Comparison of ENCODE assay signal across 9 mouse cellular contexts in genomic region chr6:137872055-137872735, GRCm38 (mm10).
DNase-seq lines count a peak whose midpoint lies in the region; ATAC-seq and TF ChIP-seq lines count a peak whose summit lies in the region.
"Had no signal": no experiment of that assay in that cellular context is flagged by ENCODE, and none has a peak within 500 bp of the region (broad histone marks: within the 10 kb centered on the region; RNA-seq: fewer than 3 reads in every experiment).

No protein-coding gene starts in this region.

- TF ChIP-seq POLR2A in brain, embryonic 14.5 days (IDR thresholded peaks at IDR 0.05; ENCODE audit: borderline replicate concordance, extremely low read depth, insufficient read depth, insufficient read length, poor library complexity, severe bottlenecking), result no peak

- peak; percentile 54 for TF ChIP-seq CTCF in E14TG2a.4 (conservative IDR thresholded peaks at IDR 0.05; ENCODE audit: low read length)
- peak; percentile 72 for TF ChIP-seq CTCF in brain, embryonic 14.5 days (IDR thresholded peaks at IDR 0.05; ENCODE audit: borderline replicate concordance, extremely low read depth, insufficient read depth, insufficient read length)
- TF ChIP-seq CTCF in layer of hippocampus, adult 2 months (conservative IDR thresholded peaks at IDR 0.05), result peak; percentile 85
- peak; percentile 80 for TF ChIP-seq CTCF in lung, embryonic 14.5 days (IDR thresholded peaks at IDR 0.05; ENCODE audit: low read depth)

- H3K4me2 ChIP-seq in forebrain, embryonic 16.5 days (ENCODE audit: low read length), result peak overlapping the region; percentile 21; the same call in 1 of the 2 replicates
- H3K4me2 ChIP-seq in lung, embryonic 14.5 days, result peak overlapping the region; percentile 42

- H3K36me3 ChIP-seq in E14TG2a.4 (ENCODE audit: insufficient read depth, low read length), result no peaks in the 10 kb centered on the region
- H3K36me3 ChIP-seq in forebrain, embryonic 16.5 days (ENCODE audit: control insufficient read depth, insufficient read depth), result no peaks in the 10 kb centered on the region
- H3K36me3 ChIP-seq in hindbrain, embryonic 10.5 days, result no peaks in the 10 kb centered on the region
- no peaks in the 10 kb centered on the region for H3K36me3 ChIP-seq in lung, embryonic 14.5 days (ENCODE audit: insufficient read depth)

- H3K9ac ChIP-seq in forebrain, embryonic 16.5 days (replicated peaks; ENCODE audit: low read depth, low read length), result no peak overlapping the region
- H3K9ac ChIP-seq in lung, embryonic 14.5 days, result no peak overlapping the region

- DNase-seq in brain, embryonic 14.5 days (ENCODE audit: low read depth), result peak; percentile 81
- DNase-seq in hindbrain, embryonic 10.5 days (ENCODE audit: low spot score), result peak; percentile 49
- peak; percentile 76 to 82 for DNase-seq in layer of hippocampus, adult 2 months (ENCODE audit: low spot score in 2 of 2)
- DNase-seq in lung, embryonic 14.5 days, result peak; percentile 89
- DNase-seq in ovary, postnatal 36 days (ENCODE audit: low spot score), result peak; percentile 57
- DNase-seq in yolk sac, embryonic 10.5 days (ENCODE audit: low spot score), result peak; percentile 32

- H3K4me3 ChIP-seq in E14TG2a.4 (replicated peaks; ENCODE audit: low read length), result no peak overlapping the region
- H3K4me3 ChIP-seq in forebrain, embryonic 16.5 days (replicated peaks; ENCODE audit: low read length), result no peak overlapping the region
- H3K4me3 ChIP-seq in hindbrain, embryonic 10.5 days, result peak overlapping the region; percentile 16; the same call in 1 of the 2 replicates
- H3K4me3 ChIP-seq in layer of hippocampus, adult 2 months, result no peak overlapping the region
- no peak overlapping the region for H3K4me3 ChIP-seq in lung, embryonic 14.5 days (ENCODE audit: low read depth, low read length)
- H3K4me3 ChIP-seq: erythroblast, embryonic 14.5 days had no signal

- ATAC-seq in forebrain, embryonic 16.5 days, result no peak
- ATAC-seq in lung, embryonic 14.5 days (ENCODE audit: insufficient read depth), result peak; percentile 78

- no peaks in the 10 kb centered on the region for H3K27me3 ChIP-seq in E14TG2a.4 (ENCODE audit: insufficient read depth, low read length)
- H3K27me3 ChIP-seq in forebrain, embryonic 16.5 days (replicated peaks; ENCODE audit: control insufficient read depth, insufficient read depth, low read length), result no peaks in the 10 kb centered on the region
- H3K27me3 ChIP-seq in hindbrain, embryonic 10.5 days (ENCODE audit: insufficient read depth, poor library complexity, severe bottlenecking), result no peaks in the 10 kb centered on the region
- H3K27me3 ChIP-seq in lung, embryonic 14.5 days (ENCODE audit: insufficient read depth, low read length), result no peaks in the 10 kb centered on the region

- H3K9me3 ChIP-seq in E14TG2a.4 (ENCODE audit: low read length), result no peaks in the 10 kb centered on the region
- H3K9me3 ChIP-seq in forebrain, embryonic 16.5 days (ENCODE audit: control insufficient read depth, low read length), result peaks cover 7% of the 10 kb centered on the region; the same call in 1 of the 2 replicates
- no peaks in the 10 kb centered on the region for H3K9me3 ChIP-seq in hindbrain, embryonic 10.5 days
- H3K9me3 ChIP-seq in lung, embryonic 14.5 days (ENCODE audit: low read depth, low read length), result no peaks in the 10 kb centered on the region

- peak overlapping the region; percentile 29; the same call in 1 of the 2 replicates for H3K27ac ChIP-seq in forebrain, embryonic 16.5 days (ENCODE audit: low read length)
- no peak overlapping the region for H3K27ac ChIP-seq in hindbrain, embryonic 10.5 days
- peak overlapping the region; percentile 75 for H3K27ac ChIP-seq in layer of hippocampus, adult 2 months
- no peak overlapping the region for H3K27ac ChIP-seq in lung, embryonic 14.5 days (ENCODE audit: low read depth)

- H3K4me1 ChIP-seq in E14TG2a.4 (replicated peaks; ENCODE audit: low read depth, low read length), result no peaks in the 10 kb centered on the region
- peaks cover 19% of the 10 kb centered on the region for H3K4me1 ChIP-seq in forebrain, embryonic 16.5 days (replicated peaks; ENCODE audit: control insufficient read depth, insufficient read depth, low read length)
- H3K4me1 ChIP-seq in hindbrain, embryonic 10.5 days (replicated peaks), result no peaks in the 10 kb centered on the region
- no peaks in the 10 kb centered on the region for H3K4me1 ChIP-seq in lung, embryonic 14.5 days (ENCODE audit: insufficient read depth)

- 26% methylated on average over 17 of the region's 17 CpGs for WGBS in forebrain, embryonic 16.5 days
- 35% methylated on average over 17 of the region's 17 CpGs for WGBS in hindbrain, embryonic 10.5 days
- 33% methylated on average over 17 of the region's 17 CpGs for WGBS in lung, embryonic 14.5 days

Comparison
In these comparisons a context has a peak if more than half of its experiments do, and no peak if none do; other contexts are left out.
1. DNase-seq: peak in every context shown above with its lines; median percentile 89 in lung, embryonic 14.5 days; 81 in brain, embryonic 14.5 days; 79 in layer of hippocampus, adult 2 months; 57 in ovary, postnatal 36 days; 49 in hindbrain, embryonic 10.5 days; 32 in yolk sac, embryonic 10.5 days.
2. H3K27ac ChIP-seq: peak in forebrain, embryonic 16.5 days (single experiment) and layer of hippocampus, adult 2 months (single experiment); none in hindbrain, embryonic 10.5 days (single experiment) and lung, embryonic 14.5 days (single experiment).
3. Peak in every context shown above with its lines, with median percentiles within 50 percentile points of each other: CTCF ChIP-seq.